Mouse (Mus musculus) heart, embryonic 14.5 days (tissue): Measurements from ENCODE around the gene Sox10. TPM values are rescaled to one million over a fixed set of nuclear protein-coding genes. Genes with fewer than 3 reads are reported as not detected.
A peak's percentile ranks its signal among the peaks of the same experiment; 100 is the strongest.

Experiments used
- ATAC-seq: fragments of 200-750 bp; cut with Nextera tagmentation; 2 replicates; pipeline ENCODE4 v1.8.0; 2017; ENCODE audit warnings: low read depth, moderate TSS enrichment; ENCODE audit not compliant: insufficient number of reproducible peaks, insufficient read depth, low FRiP score
- H3K27ac ChIP-seq, 2 experiments: fragments of 200-500 bp in 1 of 2; fragments of 300-500 bp in 1 of 2; sonication (generic) in 1 of 2; replicated peaks in 1 of 2; 2 replicates each; pipeline ENCODE4 v1.5.1; 2012 to 2014; ENCODE audit warnings: low read depth in 2 of 2, low read length in 2 of 2, control low read depth in 1 of 2, mild to moderate bottlenecking in 1 of 2, mixed read lengths in 1 of 2; ENCODE audit not compliant: control insufficient read depth in 1 of 2, insufficient read depth in 1 of 2
- H3K27me3 ChIP-seq: fragments of 300-500 bp; sonication (generic); 2 replicates; pipeline ENCODE4 v1.6.1; 2014; ENCODE audit warnings: mild to moderate bottlenecking, low read length, control low read depth; ENCODE audit not compliant: control insufficient read depth, insufficient read depth
- H3K36me3 ChIP-seq: fragments of 300-500 bp; sonication (generic); 2 replicates; pipeline ENCODE4 v1.6.1; 2014; ENCODE audit warnings: mild to moderate bottlenecking, control low read depth, low read length, mixed read lengths; ENCODE audit not compliant: control insufficient read depth, insufficient read depth
- H3K4me1 ChIP-seq, 2 experiments: fragments of 200-500 bp in 1 of 2; fragments of 300-500 bp in 1 of 2; sonication (generic) in 1 of 2; 2 replicates each; pipeline ENCODE4 v1.6.1; 2012 to 2014; ENCODE audit warnings: low read length in 2 of 2, control low read depth in 1 of 2, mixed read lengths in 1 of 2; ENCODE audit not compliant: control insufficient read depth in 2 of 2, insufficient read depth in 2 of 2
- H3K4me2 ChIP-seq: fragments of 300-500 bp; sonication (generic); 2 replicates; pipeline ENCODE4 v1.6.1; 2014; ENCODE audit warnings: mild to moderate bottlenecking, low read length
- H3K4me3 ChIP-seq, 2 experiments: fragments of 200-500 bp in 1 of 2; fragments of 300-500 bp in 1 of 2; sonication (generic) in 1 of 2; 2 replicates each; pipeline ENCODE4 v1.5.1; 2012 to 2014; ENCODE audit warnings: low read length in 2 of 2, mild to moderate bottlenecking in 2 of 2, control low read depth in 1 of 2, low read depth in 1 of 2, moderate library complexity in 1 of 2; ENCODE audit not compliant: control insufficient read depth in 1 of 2, insufficient read depth in 1 of 2
- H3K9ac ChIP-seq: fragments of 300-500 bp; sonication (generic); 2 replicates; pipeline ENCODE4 v1.6.1; 2014; ENCODE audit warnings: mild to moderate bottlenecking, low read length
- H3K9me3 ChIP-seq: fragments of 300-500 bp; sonication (generic); 2 replicates; pipeline ENCODE4 v1.6.1; 2016; ENCODE audit warnings: low read length, control low read depth; ENCODE audit not compliant: control insufficient read depth
- WGBS: fragments of 180-500 bp; shearing (Covaris S2); extraction: QIAGEN DNeasy Blood & Tissue Kit; methylation state at CpG from one replicate; pipeline ENCODE4 v1.1.7; 2014; 5-methylcytosine and 5-hydroxymethylcytosine counted together
- polyA plus RNA-seq: library from polyadenylated mRNA; unstranded; fragments of >200 nt; fragmentation: Nextera tagmentation; extraction: Ambion mirVana; gene quantifications from 2 replicates; pipeline ENCODE4 v1.2.1, GENCODE M21; 2014

The Sox10 gene
- polyA plus RNA-seq, 1 experiment from 2014 or later = 0.63 TPM

DNA sequence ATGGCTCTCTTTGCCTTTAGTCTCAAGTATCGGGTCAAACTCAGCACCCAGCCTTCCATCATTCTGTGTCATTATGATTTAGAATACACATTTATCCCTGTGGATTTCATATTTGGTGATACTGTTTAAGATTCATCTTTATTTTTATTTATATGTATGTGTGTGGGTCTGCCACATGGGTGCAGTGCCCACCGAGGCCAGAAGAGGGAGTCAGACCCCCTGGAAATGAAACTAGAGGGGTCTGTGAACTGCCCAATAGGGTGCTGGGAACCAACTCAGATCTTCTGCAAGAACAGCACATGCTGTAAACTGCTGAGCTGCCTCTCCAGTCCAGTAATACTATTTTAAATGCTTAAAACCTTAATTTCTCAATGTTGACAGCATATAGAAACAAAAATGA, 26.4 kb upstream of the Sox10 start:
- 94% methylated on average over 2 of the region's 2 CpGs for WGBS
- peaks cover 29 to 37% of the 10 kb centered on the region in 2 experiments for H3K4me1 ChIP-seq
- H3K4me3 ChIP-seq = no peak overlapping the region
- no peak for ATAC-seq
- H3K9ac ChIP-seq = no peak overlapping the region
- H3K4me2 ChIP-seq = no peak overlapping the region
- no peaks in the 10 kb centered on the region for H3K27me3 ChIP-seq
- H3K36me3 ChIP-seq = no peaks in the 10 kb centered on the region
- no peaks in the 10 kb centered on the region for H3K9me3 ChIP-seq
- H3K27ac ChIP-seq = no peak overlapping the region

DNA sequence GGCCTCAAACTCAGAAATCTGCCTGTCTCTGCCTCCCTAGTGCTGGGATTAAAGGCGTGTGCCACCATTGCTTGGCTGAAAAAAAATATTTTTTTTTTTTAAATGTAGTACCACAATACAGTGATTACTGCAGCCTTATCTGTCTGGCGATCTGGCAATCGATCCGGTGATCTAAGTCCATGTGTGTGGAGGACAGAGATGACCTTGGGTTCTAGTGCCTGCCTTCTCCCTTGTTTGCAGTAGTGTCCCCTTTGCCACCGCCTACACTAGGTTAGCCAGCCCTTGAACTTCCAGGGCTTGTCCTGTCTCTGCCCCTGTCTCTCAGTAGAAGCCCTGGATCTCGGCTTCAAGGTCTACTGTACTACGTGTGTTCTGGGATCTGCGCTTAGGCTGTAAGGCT, 22.8 kb upstream of the Sox10 start:
- no peaks in the 10 kb centered on the region for H3K27me3 ChIP-seq
- H3K4me2 ChIP-seq = no peak overlapping the region
- H3K9ac ChIP-seq = no peak overlapping the region
- H3K9me3 ChIP-seq = no peaks in the 10 kb centered on the region
- no peak overlapping the region for H3K4me3 ChIP-seq
- H3K4me1 ChIP-seq = peaks cover 3 to 5% of the 10 kb centered on the region in 2 experiments
- 83% methylated on average over 8 of the region's 8 CpGs for WGBS
- no peak overlapping the region for H3K27ac ChIP-seq
- no peak for ATAC-seq
- no peaks in the 10 kb centered on the region for H3K36me3 ChIP-seq

DNA sequence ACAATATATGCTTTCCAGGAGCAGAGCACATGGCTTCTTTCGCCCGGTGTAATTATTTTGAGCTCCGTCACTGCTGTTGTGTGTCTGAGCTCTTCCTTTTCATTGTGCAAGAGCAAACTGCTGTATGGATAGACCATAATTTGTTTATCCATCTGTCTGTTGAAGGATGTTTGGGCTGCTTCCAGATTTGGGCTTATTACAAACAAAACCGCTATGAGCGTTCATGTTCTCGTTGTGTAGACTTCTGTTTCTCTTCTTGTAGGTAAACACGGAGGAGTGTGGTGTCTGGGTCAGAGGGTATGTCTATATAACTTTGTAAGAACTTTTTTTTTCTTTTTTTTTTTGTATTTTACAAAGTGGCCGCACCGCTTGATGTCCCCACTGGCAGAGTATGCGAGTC, 20.2 kb upstream of the Sox10 start:
- H3K4me1 ChIP-seq = no peaks in the 10 kb centered on the region
- no peaks in the 10 kb centered on the region for H3K9me3 ChIP-seq
- H3K27me3 ChIP-seq = no peaks in the 10 kb centered on the region
- 85% methylated on average over 10 of the region's 10 CpGs for WGBS
- ATAC-seq = no peak
- H3K4me3 ChIP-seq = no peak overlapping the region
- H3K4me2 ChIP-seq = no peak overlapping the region
- no peak overlapping the region for H3K27ac ChIP-seq
- H3K36me3 ChIP-seq = no peaks in the 10 kb centered on the region
- H3K9ac ChIP-seq = no peak overlapping the region

DNA sequence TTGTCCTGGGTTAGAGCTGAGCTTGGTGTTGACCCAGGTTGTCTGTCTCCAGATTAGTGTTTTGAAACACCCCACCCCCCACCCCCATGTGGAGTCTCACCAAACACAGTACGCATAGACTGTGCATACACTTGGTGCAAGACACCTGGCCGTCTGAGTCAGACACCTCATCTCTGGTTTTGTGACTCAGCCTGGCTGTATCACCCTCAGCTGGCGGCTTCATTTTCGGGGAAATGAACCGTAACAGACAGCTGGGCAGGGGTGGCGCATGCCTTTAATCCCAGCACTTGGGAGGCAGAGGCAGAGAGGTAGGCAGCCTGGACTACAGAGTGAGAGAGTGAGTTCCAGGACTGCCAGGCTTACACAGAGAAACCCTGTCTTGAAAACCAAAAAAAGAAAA, 11.9 kb upstream of the Sox10 start:
- Histone ChIP-seq H3K4me3 (no peak overlapping the region), H3K9ac (no peak overlapping the region), H3K4me1 (no peaks in the 10 kb centered on the region), H3K27me3 (no peaks in the 10 kb centered on the region), H3K27ac (no peak overlapping the region), H3K36me3 (no peaks in the 10 kb centered on the region), H3K9me3 (no peaks in the 10 kb centered on the region), H3K4me2 (no peak overlapping the region)
- WGBS = 74% methylated on average over 6 of the region's 6 CpGs
- ATAC-seq = no peak

DNA sequence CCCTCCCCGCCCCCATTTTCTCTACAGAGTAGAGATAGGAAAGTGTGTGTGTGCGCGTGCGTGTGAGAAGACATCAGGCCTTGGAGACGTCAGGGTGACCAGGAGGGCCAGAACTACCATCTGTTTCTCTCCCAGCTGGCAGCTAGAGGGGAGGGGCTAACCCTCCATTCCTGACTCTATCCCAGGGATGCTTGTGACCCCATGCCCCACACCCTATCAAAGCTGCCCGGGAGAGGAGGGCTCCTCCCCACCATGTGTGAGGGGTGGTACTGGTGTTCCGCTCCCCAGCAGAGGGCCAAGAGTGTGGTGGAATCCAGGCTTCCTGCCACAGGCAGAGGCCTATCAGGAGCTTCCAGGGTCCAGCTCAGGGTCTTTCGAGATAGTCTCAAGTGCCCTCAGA, 1.7 kb upstream of the Sox10 start:
- H3K4me3 ChIP-seq = no peak overlapping the region
- H3K27me3 ChIP-seq = peaks cover 46% of the 10 kb centered on the region
- H3K9ac ChIP-seq = no peak overlapping the region
- no peak overlapping the region for H3K27ac ChIP-seq
- H3K4me2 ChIP-seq = no peak overlapping the region
- no peaks in the 10 kb centered on the region for H3K9me3 ChIP-seq
- H3K36me3 ChIP-seq = no peaks in the 10 kb centered on the region
- 38% methylated on average over 8 of the region's 8 CpGs for WGBS
- 0 out of 2 replicates have a peak, but pooled peaks have one; percentile 17 for ATAC-seq
- peaks cover 0 to 2% of the 10 kb centered on the region in 2 experiments; a peak in 1 of 4 replicates for H3K4me1 ChIP-seq

DNA sequence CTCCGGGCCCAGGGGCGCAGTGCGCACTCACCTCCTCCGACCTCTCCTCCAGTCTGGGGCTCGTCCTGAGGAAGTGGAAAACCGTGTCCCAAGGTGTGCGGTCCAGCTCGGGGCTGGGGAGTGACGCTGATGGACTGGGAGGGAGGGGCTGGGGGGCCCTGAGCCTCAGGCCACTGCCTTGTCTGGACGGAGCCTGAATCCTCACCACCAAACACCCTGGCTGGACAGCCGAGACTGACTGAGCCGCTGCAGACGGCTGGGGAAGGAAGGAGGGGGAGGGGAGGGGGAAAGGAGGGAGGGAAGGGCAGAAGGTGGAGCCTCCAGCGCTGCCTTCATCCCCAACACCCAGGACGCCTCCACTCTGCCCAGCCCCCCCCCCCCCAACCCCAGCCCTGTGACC, 789 bp downstream of the Sox10 start:
- 15% methylated on average over 14 of the region's 15 CpGs for WGBS
- peaks cover 0 to 2% of the 10 kb centered on the region in 2 experiments; a peak in 1 of 4 replicates for H3K4me1 ChIP-seq
- no peak for ATAC-seq
- no peak overlapping the region for H3K9ac ChIP-seq
- H3K36me3 ChIP-seq = no peaks in the 10 kb centered on the region
- no peak overlapping the region for H3K4me3 ChIP-seq
- H3K4me2 ChIP-seq = no peak overlapping the region
- H3K27ac ChIP-seq = no peak overlapping the region
- no peaks in the 10 kb centered on the region for H3K9me3 ChIP-seq
- H3K27me3 ChIP-seq = peaks cover 68% of the 10 kb centered on the region

DNA sequence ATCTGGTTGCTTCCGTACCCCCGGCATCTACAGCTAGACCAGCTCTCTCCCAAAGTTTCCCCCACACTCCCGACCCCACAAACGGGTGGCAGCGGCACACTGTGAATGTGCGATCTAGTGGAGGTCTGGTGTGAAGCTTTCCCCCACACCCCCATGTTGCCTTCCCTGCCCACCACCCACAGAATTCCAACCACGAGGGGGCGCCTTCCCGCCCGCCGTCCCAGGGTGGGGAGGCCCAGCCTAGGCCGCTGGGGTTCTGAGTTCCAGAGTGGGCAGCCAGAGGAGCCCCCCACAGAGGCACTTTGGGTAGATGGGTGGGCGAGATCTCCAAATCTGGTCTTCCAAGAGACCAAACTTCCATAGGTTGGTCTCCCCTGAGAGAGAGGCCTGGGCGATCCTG, 2.2 kb downstream of the Sox10 start:
- Histone ChIP-seq H3K4me1 (peaks cover 0 to 2% of the 10 kb centered on the region in 2 experiments; a peak in 1 of 4 replicates), H3K27me3 (peaks cover 78% of the 10 kb centered on the region), H3K4me2 (no peak overlapping the region), H3K9ac (no peak overlapping the region), H3K4me3 (0 out of 4 replicates have a peak overlapping the region, but pooled peaks of 1 of the 2 experiments have one; percentile 13), H3K9me3 (no peaks in the 10 kb centered on the region), H3K27ac (no peak overlapping the region), H3K36me3 (no peaks in the 10 kb centered on the region)
- 37% methylated on average over 14 of the region's 14 CpGs for whole genome bisulfite sequencing
- ATAC-seq = no peak

- Histone ChIP-seq H3K4me3 (no peak overlapping the region), H3K9me3 (no peaks in the 10 kb centered on the region), H3K4me2 (no peak overlapping the region), H3K4me1 (peaks cover 0 to 2% of the 10 kb centered on the region in 2 experiments; a peak in 1 of 4 replicates), H3K27me3 (peaks cover 78% of the 10 kb centered on the region), H3K27ac (no peak overlapping the region), H3K36me3 (no peaks in the 10 kb centered on the region), H3K9ac (no peak overlapping the region)
- ATAC-seq = no peak
- WGBS = 71% methylated on average over 7 of the region's 7 CpGs
Observed at GRCm38 (mm10) chr15:79162301-79162700, 2.7 kb downstream of the Sox10 start.
